ENCODE assay signal across 24 mouse cellular contexts in the genomic region with DNA sequence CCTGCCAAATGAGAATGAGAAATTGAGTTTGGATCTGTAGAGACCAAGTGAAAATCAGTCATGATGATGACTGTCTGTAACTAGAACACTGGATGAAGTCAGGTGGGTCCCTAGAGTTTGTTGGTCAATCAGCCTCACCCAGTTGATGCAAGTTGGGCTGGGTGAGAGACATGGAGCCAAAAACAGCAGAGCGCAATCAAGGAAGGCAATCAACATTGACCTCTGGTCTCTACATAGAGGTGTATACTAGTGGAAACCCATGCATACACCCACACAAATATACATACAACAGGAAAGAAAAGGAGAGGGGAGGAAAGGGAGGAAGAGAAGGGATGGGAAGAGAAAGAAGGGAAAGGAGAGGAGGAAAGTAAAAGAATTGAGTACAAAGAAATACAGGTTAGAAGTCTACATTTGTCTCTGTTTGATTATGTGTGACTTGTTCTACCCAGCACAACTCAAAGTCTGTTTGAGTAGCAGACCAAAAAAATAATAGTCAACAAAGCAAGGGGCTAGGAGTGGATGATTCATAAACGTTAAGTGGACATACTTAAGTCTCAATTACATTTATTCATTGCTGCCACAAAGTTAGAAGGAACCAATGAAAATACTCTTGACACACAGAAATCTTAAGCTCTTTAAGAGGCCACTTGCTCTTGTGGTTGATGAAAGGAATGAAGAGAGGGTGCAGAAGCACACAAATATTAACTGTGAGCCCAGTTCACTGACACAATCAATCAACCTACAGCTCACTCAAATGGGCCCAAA.
A peak's percentile ranks its signal among the peaks of the same experiment; 100 is the strongest.
DNase-seq lines count a peak whose midpoint lies in the region; ATAC-seq and TF ChIP-seq lines count a peak whose summit lies in the region.
"Had no signal": no experiment of that assay in that cellular context is flagged by ENCODE, and none has a peak within 500 bp of the region (broad histone marks: within the 10 kb centered on the region; RNA-seq: fewer than 3 reads in every experiment).

No protein-coding gene starts in this region.

- TF ChIP-seq EP300 in lung, postnatal 0 days (IDR thresholded peaks at IDR 0.05): peak; percentile 93
- no peak for TF ChIP-seq EP300 in liver, postnatal 0 days (IDR thresholded peaks at IDR 0.05; ENCODE audit: low read depth)

- H3K9me3 ChIP-seq in lung, embryonic 16.5 days (ENCODE audit: control insufficient read depth, low read length): no peaks in the 10 kb centered on the region
- no peaks in the 10 kb centered on the region for H3K9me3 ChIP-seq in lung, postnatal 0 days (ENCODE audit: low read length)
- no peaks in the 10 kb centered on the region for H3K9me3 ChIP-seq in liver, postnatal 0 days (ENCODE audit: low read length)
- H3K9me3 ChIP-seq: forebrain, embryonic 10.5 days; forebrain, embryonic 13.5 days; G1E; hindbrain, embryonic 12.5 days; hindbrain, embryonic 15.5 days had no signal

- no peak overlapping the region for H3K9ac ChIP-seq in lung, embryonic 16.5 days (ENCODE audit: low read length)
- no peak overlapping the region for H3K9ac ChIP-seq in lung, postnatal 0 days (replicated peaks; ENCODE audit: low read depth)
- no peak overlapping the region for H3K9ac ChIP-seq in liver, postnatal 0 days (replicated peaks)
- H3K9ac ChIP-seq: forebrain, embryonic 13.5 days; hindbrain, embryonic 12.5 days; hindbrain, embryonic 15.5 days had no signal

- no peaks in the 10 kb centered on the region for H3K36me3 ChIP-seq in lung, embryonic 16.5 days (ENCODE audit: control insufficient read depth, insufficient read depth, low read length)
- no peaks in the 10 kb centered on the region for H3K36me3 ChIP-seq in lung, postnatal 0 days (ENCODE audit: insufficient read depth, low read length)
- H3K36me3 ChIP-seq in liver, postnatal 0 days (replicated peaks; ENCODE audit: insufficient read depth, low read length): no peaks in the 10 kb centered on the region
- H3K36me3 ChIP-seq: forebrain, embryonic 10.5 days; G1E; hindbrain, embryonic 12.5 days; hindbrain, embryonic 15.5 days had no signal

- no peaks in the 10 kb centered on the region for H3K27me3 ChIP-seq in lung, embryonic 16.5 days (ENCODE audit: control insufficient read depth, insufficient read depth, low read depth, low read length)
- H3K27me3 ChIP-seq in lung, postnatal 0 days (replicated peaks; ENCODE audit: insufficient read depth, low read length): no peaks in the 10 kb centered on the region
- H3K27me3 ChIP-seq in liver, postnatal 0 days (ENCODE audit: insufficient read depth, low read length): no peaks in the 10 kb centered on the region
- H3K27me3 ChIP-seq: CH12.LX; forebrain, embryonic 13.5 days; hindbrain, embryonic 12.5 days; hindbrain, embryonic 15.5 days; Patski had no signal

- no peak overlapping the region for H3K4me2 ChIP-seq in lung, embryonic 16.5 days (ENCODE audit: low read depth, low read length)
- H3K4me2 ChIP-seq in lung, postnatal 0 days (replicated peaks; ENCODE audit: low read depth, low read length): 0 out of 2 replicates have a peak overlapping the region, but pooled peaks have one; percentile 5
- no peak overlapping the region for H3K4me2 ChIP-seq in liver, postnatal 0 days (ENCODE audit: low read depth, low read length)
- H3K4me2 ChIP-seq: forebrain, embryonic 13.5 days; heart, embryonic 11.5 days; hindbrain, embryonic 12.5 days; hindbrain, embryonic 15.5 days had no signal

- H3K4me3 ChIP-seq in lung, embryonic 16.5 days (ENCODE audit: low read length): no peak overlapping the region
- no peak overlapping the region for H3K4me3 ChIP-seq in lung, postnatal 0 days (ENCODE audit: low read depth, low read length)
- no peak overlapping the region for H3K4me3 ChIP-seq in liver, postnatal 0 days (ENCODE audit: low read depth, low read length)
- H3K4me3 ChIP-seq: forebrain, embryonic 10.5 days; forebrain, embryonic 13.5 days; heart, adult 2 months; hindbrain, embryonic 12.5 days; hindbrain, embryonic 15.5 days had no signal

- H3K4me1 ChIP-seq in lung, embryonic 16.5 days (replicated peaks; ENCODE audit: control insufficient read depth, insufficient read depth, low read length): no peaks in the 10 kb centered on the region
- H3K4me1 ChIP-seq in lung, postnatal 0 days (ENCODE audit: insufficient read depth, low read depth, low read length): no peaks in the 10 kb centered on the region
- H3K4me1 ChIP-seq in liver, postnatal 0 days (ENCODE audit: insufficient read depth): no peaks in the 10 kb centered on the region
- H3K4me1 ChIP-seq: forebrain, embryonic 10.5 days; hindbrain, embryonic 12.5 days; hindbrain, embryonic 15.5 days had no signal

- peak; percentile 22 for DNase-seq in heart, adult 11 months
- no peak for DNase-seq in heart, adult 8-10 months (ENCODE audit: low spot score)
- no peak for DNase-seq in lung, postnatal 4 days
- peak; percentile 92 for DNase-seq in lung, postnatal 0 days (ENCODE audit: low spot score)
- DNase-seq in lung, postnatal 36 days: peak; percentile 71
- DNase-seq in liver, postnatal 0 days: no peak
- DNase-seq: adrenal gland, postnatal 10 days; adrenal gland, postnatal 36 days; B cell, adult 2 months; cerebellum, adult 18-20 months; cerebellum, adult 9-10 months; cerebellum, postnatal 14 days; gastrocnemius, postnatal 25 days; heart, adult 2 months had no signal

- peak overlapping the region; percentile 39; the same call in 1 of the 2 replicates for H3K27ac ChIP-seq in lung, embryonic 16.5 days (ENCODE audit: low read length)
- no peak overlapping the region for H3K27ac ChIP-seq in lung, postnatal 0 days (ENCODE audit: low read length)
- no peak overlapping the region for H3K27ac ChIP-seq in liver, postnatal 0 days (ENCODE audit: low read depth)
- H3K27ac ChIP-seq: forebrain, embryonic 10.5 days; forebrain, embryonic 13.5 days; heart, adult 2 months; hindbrain, embryonic 12.5 days; hindbrain, embryonic 15.5 days had no signal

- 52% methylated on average over 2 of the region's 2 CpGs for WGBS in lung, embryonic 16.5 days
- WGBS in lung, postnatal 0 days: 56% methylated on average over 2 of the region's 2 CpGs
- 84% methylated on average over 2 of the region's 2 CpGs for WGBS in liver, postnatal 0 days (ENCODE audit: insufficient replicate concordance)

- no peak for TF ChIP-seq CTCF in lung, postnatal 0 days (IDR thresholded peaks at IDR 0.05)
- TF ChIP-seq CTCF in liver, postnatal 0 days (IDR thresholded peaks at IDR 0.05; ENCODE audit: low read depth): no peak

- peak; percentile 81 for ATAC-seq in lung, embryonic 16.5 days (ENCODE audit: low read depth)
- peak; percentile 92 for ATAC-seq in lung, postnatal 0 days
- ATAC-seq in liver, postnatal 0 days: no peak
- ATAC-seq: forebrain, embryonic 13.5 days; forebrain, embryonic 16.5 days; Patski had no signal

Comparison
In these comparisons a context has a peak if more than half of its experiments do, and no peak if none do; other contexts are left out.
1. DNase-seq: peak in heart, adult 11 months (single experiment), lung, postnatal 0 days (single experiment) and lung, postnatal 36 days (single experiment); none in heart, adult 8-10 months (single experiment), lung, postnatal 4 days (0 of 2) and liver, postnatal 0 days (single experiment).